Mouse (Mus musculus) heart, embryonic 12.5 days (tissue): Measurements from ENCODE around the gene Pde8b. TPM values are rescaled to one million over a fixed set of nuclear protein-coding genes. Genes with fewer than 3 reads are reported as not detected.

Experiments used
- ATAC-seq: fragments of 200-750 bp; cut with Nextera tagmentation; 2 replicates; pipeline ENCODE4 v1.8.0; 2017; ENCODE audit warnings: moderate TSS enrichment, moderate library complexity; ENCODE audit not compliant: insufficient number of reproducible peaks, low FRiP score
- H3K27ac ChIP-seq: fragments of 300-500 bp; sonication (generic); 2 replicates; pipeline ENCODE4 v1.5.1; 2016; ENCODE audit warnings: mild to moderate bottlenecking, moderate library complexity; ENCODE audit not compliant: poor library complexity, severe bottlenecking
- H3K27me3 ChIP-seq: fragments of 300-500 bp; sonication (generic); replicated peaks from 2 replicates; pipeline ENCODE4 v1.6.1; 2016; ENCODE audit warnings: mild to moderate bottlenecking, moderate library complexity
- H3K36me3 ChIP-seq: fragments of 300-500 bp; sonication (generic); 2 replicates; pipeline ENCODE4 v1.6.1; 2016; ENCODE audit warnings: mild to moderate bottlenecking, moderate library complexity
- H3K4me1 ChIP-seq: fragments of 300-500 bp; sonication (generic); replicated peaks from 2 replicates; pipeline ENCODE4 v1.6.1; 2016; ENCODE audit warnings: mild to moderate bottlenecking
- H3K4me2 ChIP-seq: fragments of 300-500 bp; sonication (generic); 2 replicates; pipeline ENCODE4 v1.6.1; 2016; ENCODE audit warnings: mild to moderate bottlenecking, moderate library complexity
- H3K4me3 ChIP-seq: fragments of 300-500 bp; sonication (generic); 2 replicates; pipeline ENCODE4 v1.5.1; 2016; ENCODE audit warnings: mild to moderate bottlenecking
- H3K9ac ChIP-seq: fragments of 300-500 bp; sonication (generic); 2 replicates; pipeline ENCODE4 v1.6.1; 2016; ENCODE audit warnings: mild to moderate bottlenecking, moderate library complexity
- H3K9me3 ChIP-seq: fragments of 300-500 bp; sonication (generic); replicated peaks from 2 replicates; pipeline ENCODE4 v1.6.1; 2016; ENCODE audit warnings: mild to moderate bottlenecking, moderate library complexity
- whole genome bisulfite sequencing: fragments of 180-500 bp; shearing (Covaris S2); methylation state at CpG from one replicate; pipeline ENCODE4 v1.1.7; 2016; 5-methylcytosine and 5-hydroxymethylcytosine counted together
- polyA plus RNA-seq: library from polyadenylated mRNA; unstranded; fragments of >200 nt; fragmentation: Nextera tagmentation; extraction: Ambion mirVana; gene quantifications from 2 replicates; pipeline ENCODE4 v1.2.1, GENCODE M21; 2016

The Pde8b gene
- polyA plus RNA-seq, 1 experiment from 2014 or later, result 0.57 TPM

DNA sequence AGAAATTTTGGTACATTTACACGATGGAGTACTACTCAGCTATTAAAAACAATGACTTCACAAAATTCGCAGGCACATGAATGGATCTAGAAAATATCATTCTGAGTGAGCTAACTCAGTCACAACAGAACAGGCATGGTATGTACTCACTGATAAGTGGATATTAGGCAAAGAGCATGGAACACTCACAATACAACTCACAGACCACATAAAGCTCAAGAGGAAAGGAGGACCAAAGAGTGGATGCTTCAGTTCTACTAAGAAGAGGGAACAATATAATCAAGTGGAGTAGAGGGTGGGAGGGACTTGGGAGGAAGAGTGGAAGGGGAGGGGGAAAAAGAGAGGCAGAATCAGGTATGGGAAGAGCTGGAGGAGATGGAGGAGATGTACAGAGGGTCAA is 66.5 kb downstream of the Pde8b start:
- Histone ChIP-seq H3K27me3 (peaks cover 3% of the 10 kb centered on the region; the same call in 1 of the 2 replicates), H3K9me3 (peaks cover 5% of the 10 kb centered on the region; the same call in 1 of the 2 replicates), H3K4me3 (no peak overlapping the region), H3K27ac (no peak overlapping the region), H3K36me3 (no peaks in the 10 kb centered on the region), H3K4me1 (no peaks in the 10 kb centered on the region), H3K9ac (no peak overlapping the region), H3K4me2 (no peak overlapping the region)
- 74% methylated on average over 2 of the region's 2 CpGs for WGBS
- no peak for ATAC-seq

DNA sequence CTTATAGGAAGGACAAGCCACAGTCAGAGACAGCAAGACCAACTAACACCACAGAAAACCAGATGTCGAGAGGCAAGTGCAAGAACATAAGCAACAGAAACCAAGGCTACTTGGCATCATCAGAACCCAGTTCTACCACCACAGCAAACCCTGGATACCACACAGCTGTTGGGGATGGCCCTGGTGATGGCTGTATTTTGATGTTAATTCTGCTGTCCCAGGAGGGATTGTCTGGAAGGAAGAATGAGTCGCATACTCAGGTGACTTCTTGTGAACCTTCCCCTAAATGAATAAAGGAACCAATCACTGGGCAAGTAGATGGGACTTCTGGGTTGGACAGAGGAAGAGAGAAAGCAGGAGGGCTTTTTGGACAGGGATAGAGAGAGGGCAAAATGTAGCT is 69.9 kb downstream of the Pde8b start:
- Histone ChIP-seq H3K27ac (no peak overlapping the region), H3K27me3 (peaks cover 12% of the 10 kb centered on the region; the same call in 1 of the 2 replicates), H3K9me3 (peaks cover 5% of the 10 kb centered on the region; the same call in 1 of the 2 replicates)

DNA sequence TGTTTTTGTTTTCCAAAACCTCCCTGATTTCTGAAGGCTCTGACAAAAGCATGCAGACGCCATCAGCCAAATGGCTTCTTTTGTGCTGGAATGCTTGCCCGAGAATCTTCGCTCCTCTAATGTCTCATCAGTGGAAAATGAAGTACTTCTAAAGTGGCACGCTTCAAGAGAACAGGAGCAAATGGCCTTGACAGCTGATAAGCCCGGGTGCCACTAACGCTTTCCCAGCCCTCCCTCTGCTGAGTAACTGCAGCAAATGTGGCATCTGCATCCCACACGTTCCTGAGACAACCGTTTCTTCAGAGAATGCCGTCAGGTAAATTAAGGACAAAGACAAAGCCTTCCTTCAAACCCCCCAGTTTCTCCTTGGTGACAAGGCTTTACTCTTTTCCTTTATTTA is 72.8 kb downstream of the Pde8b start:
- no peak for ATAC-seq
- H3K9ac ChIP-seq, result no peak overlapping the region
- WGBS, result 14% methylated on average over 9 of the region's 9 CpGs
- H3K4me3 ChIP-seq, result no peak overlapping the region
- no peak overlapping the region; the same call in 1 of the 2 replicates for H3K4me2 ChIP-seq
- peaks cover 5% of the 10 kb centered on the region; the same call in 1 of the 2 replicates for H3K9me3 ChIP-seq
- no peak overlapping the region for H3K27ac ChIP-seq
- H3K36me3 ChIP-seq, result no peaks in the 10 kb centered on the region
- peaks cover 9% of the 10 kb centered on the region for H3K4me1 ChIP-seq
- peaks cover 12% of the 10 kb centered on the region; the same call in 1 of the 2 replicates for H3K27me3 ChIP-seq

More for the DNA sequence above, 69.9 kb downstream of the Pde8b start:
- Histone ChIP-seq H3K9ac (no peak overlapping the region), H3K4me2 (no peak overlapping the region), H3K4me3 (no peak overlapping the region), H3K36me3 (no peaks in the 10 kb centered on the region), H3K4me1 (peaks cover 9% of the 10 kb centered on the region)
- WGBS, result 76% methylated on average over 2 of the region's 2 CpGs
- no peak for ATAC-seq

DNA sequence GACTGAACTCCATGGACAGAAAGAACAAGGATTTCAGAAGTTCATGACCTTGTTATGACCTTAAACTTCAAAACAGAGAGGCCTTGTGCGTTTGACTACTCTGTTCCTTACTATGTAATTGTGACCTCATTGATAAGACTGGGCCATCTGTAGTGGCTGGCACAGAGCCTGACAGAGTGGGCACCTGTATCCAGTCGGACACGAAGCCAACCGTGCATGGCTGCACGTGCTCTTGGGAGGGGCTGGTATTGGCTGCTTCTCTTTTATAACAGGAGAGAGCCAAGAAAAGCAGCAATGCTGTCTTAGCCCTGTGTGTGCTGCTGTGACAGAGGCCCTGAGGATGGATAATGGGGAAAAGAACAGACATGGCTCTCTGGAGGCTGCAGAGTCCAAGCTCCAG is 73.7 kb downstream of the Pde8b start:
- H3K27ac ChIP-seq, result no peak overlapping the region
- WGBS, result 43% methylated on average over 5 of the region's 5 CpGs
- no peak overlapping the region for H3K9ac ChIP-seq
- no peak for ATAC-seq
- no peaks in the 10 kb centered on the region for H3K36me3 ChIP-seq
- no peak overlapping the region for H3K4me2 ChIP-seq
- H3K27me3 ChIP-seq, result peaks cover 12% of the 10 kb centered on the region; the same call in 1 of the 2 replicates
- H3K4me1 ChIP-seq, result peaks cover 9% of the 10 kb centered on the region
- peaks cover 5% of the 10 kb centered on the region; the same call in 1 of the 2 replicates for H3K9me3 ChIP-seq
- H3K4me3 ChIP-seq, result no peak overlapping the region

DNA sequence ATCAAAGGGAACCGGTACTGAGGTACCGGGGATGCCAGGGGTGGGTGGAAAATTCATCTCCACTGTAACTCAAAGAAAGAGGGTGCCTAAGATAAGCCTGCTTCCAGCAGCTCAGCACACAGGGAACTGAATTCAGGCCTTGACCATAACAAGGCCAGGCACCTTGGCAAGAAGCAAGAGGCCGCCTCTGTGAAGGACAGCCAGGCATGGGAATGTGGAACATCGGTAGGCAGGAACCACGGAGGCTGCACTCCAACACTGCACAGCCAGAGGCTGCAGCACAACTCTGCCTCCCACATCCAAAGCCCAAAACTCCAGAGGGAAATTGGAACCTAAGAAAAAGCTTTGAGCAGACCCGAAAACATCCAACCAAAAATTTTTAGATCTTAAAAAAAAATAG is 75.9 kb downstream of the Pde8b start:
- no peak overlapping the region for H3K9ac ChIP-seq
- H3K4me2 ChIP-seq, result no peak overlapping the region

DNA sequence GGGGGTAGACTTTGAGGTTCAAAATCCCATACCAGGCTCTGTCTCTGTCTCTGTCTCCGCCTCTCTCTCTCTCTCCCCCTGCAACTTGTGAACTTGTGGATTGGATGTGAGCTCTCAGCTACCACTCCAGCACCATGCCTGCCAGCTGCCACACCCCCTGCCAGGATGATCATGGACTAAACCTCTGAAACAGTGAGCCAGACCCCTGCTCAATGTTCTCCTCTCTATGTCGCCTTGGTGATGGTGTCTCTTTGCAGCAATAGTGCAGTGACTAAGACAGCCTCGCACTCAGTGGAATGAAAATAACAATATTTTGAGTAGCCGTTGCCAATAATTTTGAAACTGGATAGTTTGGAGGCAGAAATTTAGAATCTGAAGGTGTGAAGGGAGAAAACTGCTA is 77.8 kb downstream of the Pde8b start:
- no peak overlapping the region for H3K9ac ChIP-seq
- H3K4me3 ChIP-seq, result no peak overlapping the region
- peaks cover 9% of the 10 kb centered on the region for H3K4me1 ChIP-seq
- no peak for ATAC-seq
- WGBS, result 83% methylated on average over 4 of the region's 4 CpGs
- no peaks in the 10 kb centered on the region for H3K9me3 ChIP-seq
- no peak overlapping the region for H3K4me2 ChIP-seq
- no peak overlapping the region for H3K27ac ChIP-seq
- no peaks in the 10 kb centered on the region for H3K36me3 ChIP-seq
- H3K27me3 ChIP-seq, result 0 out of 2 replicates have a peak, but pooled peaks cover 5% of the 10 kb centered on the region

More for the DNA sequence above, 75.9 kb downstream of the Pde8b start:
- no peak overlapping the region for H3K27ac ChIP-seq
- H3K4me3 ChIP-seq, result no peak overlapping the region
- ATAC-seq, result no peak
- H3K36me3 ChIP-seq, result no peaks in the 10 kb centered on the region
- no peaks in the 10 kb centered on the region for H3K9me3 ChIP-seq
- peaks cover 9% of the 10 kb centered on the region for H3K4me1 ChIP-seq
- WGBS, result 55% methylated on average over 6 of the region's 6 CpGs
- peaks cover 12% of the 10 kb centered on the region; the same call in 1 of the 2 replicates for H3K27me3 ChIP-seq

DNA sequence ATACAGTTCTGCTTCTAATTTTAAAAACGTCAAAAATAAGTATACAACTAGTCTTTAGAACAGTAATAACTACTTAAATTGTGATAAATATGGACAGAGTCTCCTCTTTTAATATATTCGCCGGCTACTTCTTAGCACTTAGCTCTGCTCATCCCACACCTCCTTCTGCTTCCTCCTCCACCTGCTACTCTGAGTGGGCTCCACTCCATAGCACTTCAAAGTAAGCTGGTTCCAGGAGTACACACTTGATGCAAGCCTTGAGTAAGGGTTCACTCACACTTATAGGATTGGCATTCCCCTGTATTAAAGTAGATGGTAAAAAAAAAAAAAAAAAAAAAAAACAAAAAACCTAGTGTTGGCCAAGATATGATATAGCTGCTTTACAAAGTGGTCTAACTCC is 89.9 kb downstream of the Pde8b start:
- H3K27me3 ChIP-seq, result no peaks in the 10 kb centered on the region
- no peaks in the 10 kb centered on the region for H3K36me3 ChIP-seq
- no peak overlapping the region for H3K27ac ChIP-seq
- H3K4me3 ChIP-seq, result no peak overlapping the region
- H3K9me3 ChIP-seq, result no peaks in the 10 kb centered on the region
- no peak for ATAC-seq
- WGBS, result 83% methylated on average over 3 of the region's 3 CpGs
- H3K9ac ChIP-seq, result no peak overlapping the region
- no peaks in the 10 kb centered on the region for H3K4me1 ChIP-seq
- no peak overlapping the region for H3K4me2 ChIP-seq

DNA sequence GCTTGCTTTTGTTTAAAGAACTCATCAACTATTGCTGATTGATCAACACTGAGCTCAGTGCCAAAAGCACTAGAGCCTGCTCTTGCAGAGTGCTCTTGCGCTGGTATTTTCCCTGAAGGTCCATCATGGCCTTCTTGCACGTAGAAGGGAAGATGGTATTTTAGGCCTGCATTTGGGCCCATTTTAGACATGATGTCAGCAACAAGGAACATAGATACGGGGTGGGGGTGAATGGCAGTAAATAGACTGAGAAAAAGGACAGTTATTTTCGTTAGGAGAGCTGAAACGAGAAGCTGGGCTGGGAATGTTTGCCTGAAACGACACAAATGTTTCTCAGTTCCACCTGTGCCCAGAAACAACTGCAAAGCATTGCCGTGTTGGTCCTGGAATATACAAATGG is 91.2 kb downstream of the Pde8b start:
- 0 out of 2 replicates have a peak, but pooled peaks cover 1% of the 10 kb centered on the region for H3K9me3 ChIP-seq
- no peak overlapping the region for H3K4me3 ChIP-seq
- no peaks in the 10 kb centered on the region for H3K27me3 ChIP-seq
- H3K36me3 ChIP-seq, result no peaks in the 10 kb centered on the region
- ATAC-seq, result no peak
- no peak overlapping the region for H3K27ac ChIP-seq
- H3K4me2 ChIP-seq, result no peak overlapping the region
- 76% methylated on average over 7 of the region's 7 CpGs for WGBS
- H3K9ac ChIP-seq, result no peak overlapping the region
- H3K4me1 ChIP-seq, result no peaks in the 10 kb centered on the region

DNA sequence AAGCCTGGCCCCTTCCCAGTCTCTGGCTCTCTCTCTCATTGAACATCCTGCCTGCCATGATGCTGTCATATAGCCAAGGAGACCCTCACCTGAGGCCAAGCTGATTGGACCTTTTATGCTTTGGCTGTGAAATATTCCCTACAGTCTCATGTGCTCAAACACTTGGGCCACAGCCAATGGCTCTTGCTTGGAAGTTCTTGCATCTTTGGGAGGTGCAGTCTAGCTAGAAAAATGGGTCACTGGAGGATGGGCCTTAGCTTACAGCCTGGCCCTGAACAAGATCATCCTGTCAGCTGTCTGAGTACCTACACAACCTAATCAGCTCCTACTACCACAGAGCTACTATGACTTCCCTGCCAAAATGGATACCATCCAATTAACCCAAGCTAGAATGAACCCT is 105.4 kb downstream of the Pde8b start:
- H3K4me1 ChIP-seq, result no peaks in the 10 kb centered on the region
- peaks cover 8% of the 10 kb centered on the region for H3K9me3 ChIP-seq
- no peak overlapping the region for H3K27ac ChIP-seq
- H3K9ac ChIP-seq, result no peak overlapping the region
- no peak overlapping the region for H3K4me3 ChIP-seq
- no peaks in the 10 kb centered on the region for H3K27me3 ChIP-seq
- no peak for ATAC-seq
- H3K36me3 ChIP-seq, result no peaks in the 10 kb centered on the region
- no peak overlapping the region for H3K4me2 ChIP-seq

DNA sequence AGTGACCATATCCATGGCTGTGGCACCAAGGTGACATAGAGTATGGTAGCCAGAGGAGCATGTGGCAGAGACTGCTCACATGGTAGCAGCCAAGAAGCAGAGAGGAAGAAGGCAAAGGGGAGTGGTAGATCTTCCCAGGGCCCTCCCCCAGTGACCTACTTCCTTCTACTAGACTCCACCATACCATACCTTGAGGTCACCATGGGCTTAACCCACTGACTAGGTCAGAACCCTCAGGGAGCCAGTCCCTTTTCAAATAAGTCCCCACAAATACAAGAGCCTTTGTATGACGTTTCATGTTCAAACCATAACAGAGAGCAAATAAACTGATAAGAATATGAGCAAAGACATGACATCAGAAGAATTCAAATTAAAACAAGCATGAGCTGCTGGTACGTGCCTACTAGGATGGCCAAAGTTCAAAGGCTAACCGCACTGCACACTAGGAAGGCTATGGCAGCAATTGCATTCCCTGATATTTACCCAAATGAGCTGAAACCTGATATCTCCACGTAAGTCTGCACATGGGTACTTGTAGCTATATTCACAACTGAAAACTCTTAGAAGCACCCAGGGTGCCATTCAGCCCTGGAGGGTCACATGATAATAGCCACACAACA is 109.6 kb downstream of the Pde8b start:
- H3K9ac ChIP-seq, result no peak overlapping the region
- 78% methylated on average over 4 of the region's 4 CpGs for WGBS
- H3K36me3 ChIP-seq, result no peaks in the 10 kb centered on the region
- no peak overlapping the region for H3K4me3 ChIP-seq
- no peak overlapping the region for H3K4me2 ChIP-seq
- H3K27ac ChIP-seq, result no peak overlapping the region
- H3K9me3 ChIP-seq, result peaks cover 8% of the 10 kb centered on the region
- no peaks in the 10 kb centered on the region for H3K27me3 ChIP-seq
- ATAC-seq, result no peak
- H3K4me1 ChIP-seq, result no peaks in the 10 kb centered on the region

DNA sequence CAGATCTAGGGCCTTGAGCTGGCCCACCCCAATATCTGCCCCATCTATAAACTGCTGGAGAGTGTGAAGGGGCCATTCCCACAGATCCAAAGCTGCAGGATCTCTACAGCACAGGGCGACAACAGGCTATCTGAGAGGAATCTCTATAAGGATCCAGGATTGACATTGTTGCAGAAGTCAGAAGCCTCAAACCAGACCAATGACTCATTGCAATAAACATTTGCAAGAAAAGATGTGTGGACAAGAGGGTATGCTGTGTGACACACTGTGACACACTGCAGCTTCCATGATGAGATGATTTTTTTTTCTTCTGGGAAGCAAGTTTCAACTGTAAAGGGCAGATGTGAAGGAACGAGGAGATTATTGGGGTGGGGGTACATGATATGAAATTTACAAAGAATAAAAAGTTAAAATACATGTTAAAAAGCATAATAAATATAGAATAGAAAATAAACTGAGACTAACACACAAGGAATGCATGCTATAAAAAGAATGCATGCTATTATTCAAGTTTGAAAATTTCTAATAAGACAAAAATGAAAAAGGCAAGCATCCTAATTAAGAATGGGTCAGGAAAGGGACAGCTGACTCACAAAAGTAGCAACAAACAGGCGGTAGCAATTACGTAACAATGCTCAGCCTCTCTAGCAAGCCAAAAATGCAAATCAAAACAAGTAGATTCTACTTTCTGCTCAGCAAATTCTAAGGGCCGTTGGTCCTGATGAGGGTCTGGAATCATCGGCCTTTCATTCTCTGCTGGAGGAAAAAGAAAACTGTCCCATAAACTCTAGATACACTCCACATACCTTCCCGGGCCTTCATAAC is 114.6 kb downstream of the Pde8b start:
- Histone ChIP-seq H3K4me2 (no peak overlapping the region), H3K4me3 (no peak overlapping the region), H3K27me3 (no peaks in the 10 kb centered on the region), H3K9me3 (no peaks in the 10 kb centered on the region), H3K36me3 (no peaks in the 10 kb centered on the region), H3K9ac (no peak overlapping the region), H3K27ac (no peak overlapping the region), H3K4me1 (no peaks in the 10 kb centered on the region)
- no peak for ATAC-seq
- 81% methylated on average over 7 of the region's 7 CpGs for WGBS
